Mouse (Mus musculus) lung, postnatal 0 days (tissue): ENCODE measurements at regions not wholly inside any gene's neighbourhood (a gene's known extent, or its start where the extent isn't known, plus 50 kb on each side); places are given as distances from the start of the nearest gene placed in this dataset.
A peak's percentile ranks its signal among the peaks of the same experiment; 100 is the strongest.

Experiments
- ATAC-seq: fragments of 200-750 bp; cut with Nextera tagmentation; 2 replicates; pipeline ENCODE4 v1.8.0; 2017; ENCODE audit warnings: moderate library complexity
- DNase-seq: peaks from one replicate; pipeline ENCODE4 v3.0.0-alpha.2; 2016; ENCODE audit warnings: low spot score
- H3K27ac ChIP-seq: fragments of 300-500 bp; sonication (generic); 2 replicates; pipeline ENCODE4 v1.5.1; 2014; ENCODE audit warnings: antibody characterized with exemption, mild to moderate bottlenecking, low read length, mixed read lengths
- H3K27me3 ChIP-seq: fragments of 300-500 bp; sonication (generic); replicated peaks from 2 replicates; pipeline ENCODE4 v1.6.1; 2014; ENCODE audit warnings: low read length, mixed read lengths; ENCODE audit not compliant: insufficient read depth
- H3K36me3 ChIP-seq: fragments of 300-500 bp; sonication (generic); 2 replicates; pipeline ENCODE4 v1.6.1; 2014; ENCODE audit warnings: low read length, mixed read lengths; ENCODE audit not compliant: insufficient read depth
- H3K4me1 ChIP-seq: fragments of 300-500 bp; sonication (generic); 2 replicates; pipeline ENCODE4 v1.6.1; 2014; ENCODE audit warnings: antibody characterized with exemption, low read depth, low read length, mixed read lengths; ENCODE audit not compliant: insufficient read depth
- H3K4me2 ChIP-seq: fragments of 300-500 bp; sonication (generic); replicated peaks from 2 replicates; pipeline ENCODE4 v1.6.1; 2014; ENCODE audit warnings: low read depth, mild to moderate bottlenecking, low read length, moderate library complexity, mixed read lengths
- H3K4me3 ChIP-seq: fragments of 300-500 bp; sonication (generic); 2 replicates; pipeline ENCODE4 v1.5.1; 2014; ENCODE audit warnings: low read depth, low read length
- H3K9ac ChIP-seq: fragments of 300-500 bp; sonication (generic); replicated peaks from 2 replicates; pipeline ENCODE4 v1.6.1; 2014; ENCODE audit warnings: low read depth, mild to moderate bottlenecking
- H3K9me3 ChIP-seq: fragments of 300-500 bp; sonication (generic); 2 replicates; pipeline ENCODE4 v1.6.1; 2016; ENCODE audit warnings: low read length, mixed read lengths
- CTCF ChIP-seq: IDR thresholded peaks from 2 replicates; pipeline ENCODE4 v1.5.1; 2016; ENCODE audit warnings: antibody characterized with exemption, mild to moderate bottlenecking
- EP300 ChIP-seq: IDR thresholded peaks from 2 replicates; pipeline ENCODE4 v1.6.1; 2016; ENCODE audit warnings: antibody characterized with exemption, mild to moderate bottlenecking, control low read depth
- WGBS: fragments of 180-500 bp; shearing (Covaris S2); extraction: QIAGEN DNeasy Blood & Tissue Kit; methylation state at CpG from one replicate; pipeline ENCODE4 v1.1.7; 2014; 5-methylcytosine and 5-hydroxymethylcytosine counted together

- H3K27ac ChIP-seq: no peak overlapping the region
- no peaks in the 10 kb centered on the region for H3K36me3 ChIP-seq
- DNase-seq: peak; percentile 13
- H3K9ac ChIP-seq: no peak overlapping the region
- TF ChIP-seq EP300 (no peak), CTCF (no peak)
- H3K4me1 ChIP-seq: no peaks in the 10 kb centered on the region
- H3K27me3 ChIP-seq: no peaks in the 10 kb centered on the region
- H3K4me2 ChIP-seq: no peak overlapping the region
- ATAC-seq: no peak
- H3K9me3 ChIP-seq: no peaks in the 10 kb centered on the region
- 54% methylated on average over 3 of the region's 3 CpGs for WGBS
- H3K4me3 ChIP-seq: no peak overlapping the region
These were observed 877.1 kb upstream of the 1700009N14Rik start for GRCm38 (mm10) chr4:38572968-38573367.

- no peak for ATAC-seq
- Histone ChIP-seq H3K36me3 (no peaks in the 10 kb centered on the region), H3K4me2 (no peak overlapping the region), H3K9ac (no peak overlapping the region), H3K27me3 (no peaks in the 10 kb centered on the region), H3K27ac (no peak overlapping the region), H3K4me3 (no peak overlapping the region), H3K9me3 (no peaks in the 10 kb centered on the region), H3K4me1 (no peaks in the 10 kb centered on the region)
- DNase-seq: no peak
- TF ChIP-seq CTCF (no peak), EP300 (no peak)
- 72% methylated on average over 1 of the region's 1 CpGs for WGBS
These were observed 859.7 kb upstream of the 1700009N14Rik start for GRCm38 (mm10) chr4:38590358-38590757.
